Mouse (Mus musculus): ENCODE results near the gene Krtap16-1. TPM values are rescaled to one million over a fixed set of nuclear protein-coding genes. Genes with fewer than 3 reads are reported as not detected.

Krtap16-1 gene
- total and polyA plus RNA-seq, 3 experiments = not detected

- H3K27ac ChIP-seq (ENCODE audit: insufficient read depth, low read depth) = no peak overlapping the region
- H3K4me3 ChIP-seq (replicated peaks in 1 of 3; ENCODE audit: low read depth in 2 of 3, low read length in 2 of 3, poor library complexity in 1 of 3) = no peak overlapping the region
- no peak overlapping the region for H3K9ac ChIP-seq (ENCODE audit: insufficient read depth, low read depth)
Observed at GRCm38 (mm10) chr11:99985291-99986092, 905 bp downstream of the Krtap16-1 start.

GRCm38 (mm10) chr11:99983442-99983841 lies 3.0 kb downstream of the Krtap16-1 start:
- Histone ChIP-seq H3K36me3 (replicated peaks in 1 of 2; ENCODE audit: control insufficient read depth in 1 of 2, insufficient read depth in 1 of 2, low read length in 1 of 2) (no peaks in the 10 kb centered on the region), H3K4me2 (ENCODE audit: insufficient read depth, low read depth, poor library complexity, severe bottlenecking) (no peak overlapping the region), H3K4me3 (replicated peaks in 1 of 3; ENCODE audit: low read depth in 2 of 3, low read length in 2 of 3, poor library complexity in 1 of 3) (no peak overlapping the region), H3K4me1 (ENCODE audit: control insufficient read depth in 1 of 2, insufficient read depth in 2 of 2) (peaks cover 12 to 16% of the 10 kb centered on the region in 2 experiments), H3K79me2 (replicated peaks; ENCODE audit: control insufficient read depth, extremely low read depth, insufficient read depth, poor library complexity, severe bottlenecking) (no peaks in the 10 kb centered on the region), H3K27me3 (replicated peaks) (peaks cover 85% of the 10 kb centered on the region), H3K9me3 (replicated peaks; ENCODE audit: low read length) (no peaks in the 10 kb centered on the region), H3K27ac (ENCODE audit: insufficient read depth, low read depth) (no peak overlapping the region), H3K9ac (ENCODE audit: insufficient read depth, low read depth) (no peak overlapping the region)
- dilution Hi-C loops (cut with MboI; ENCODE audit: extremely low pct_ligation_motif_present, extremely low pct_unique_long_range_greater_than_20kb, low sequenced_read_pairs) = no loop called here
- peak; percentile 47 for DNase-seq (ENCODE audit: extremely low read depth)
- peak; percentile 21; the same call in 1 of the 2 replicates for TF ChIP-seq TCF12 (IDR thresholded peaks at IDR 0.05; ENCODE audit: low read depth, low read length)
- TF ChIP-seq CHD2 (IDR thresholded peaks at IDR 0.05; ENCODE audit: low read length) = no peak
- TF ChIP-seq CTCF (conservative IDR thresholded peaks at IDR 0.05 in 1 of 2, IDR thresholded peaks at IDR 0.05 in 1 of 2; ENCODE audit: low read depth in 2 of 2, low read length in 2 of 2) = peak in 1 of 2 experiments; percentile 13; a peak in 1 of 4 replicates
- TF ChIP-seq IRF4 (IDR thresholded peaks at IDR 0.05; ENCODE audit: low read depth, low read length) = peak; percentile 63; the same call in 1 of the 2 replicates
- TF ChIP-seq ETS1 (conservative IDR thresholded peaks at IDR 0.05; ENCODE audit: low read depth, low read length) = peak; percentile 20; the same call in 1 of the 2 replicates
- no peak for TF ChIP-seq POLR2AphosphoS2 (IDR thresholded peaks at IDR 0.05; ENCODE audit: low read depth, low read length)
- TF ChIP-seq RCOR1 (conservative IDR thresholded peaks at IDR 0.05; ENCODE audit: low read depth, low read length) = no peak
- TF ChIP-seq MEF2A (IDR thresholded peaks at IDR 0.05; ENCODE audit: borderline replicate concordance, low read depth, low read length) = peak; percentile 15; the same call in 1 of the 2 replicates
- TF ChIP-seq EP300 (IDR thresholded peaks at IDR 0.05; ENCODE audit: low read length) = peak; percentile 72
- TF ChIP-seq ZKSCAN1 (IDR thresholded peaks at IDR 0.05; ENCODE audit: borderline replicate concordance, low read depth, low read length) = no peak
- in situ Hi-C loops (cut with MboI; ENCODE audit: low pct_ligation_motif_present, low pct_unique_long_range_greater_than_20kb, low sequenced_read_pairs) = no loop called here

More at GRCm38 (mm10) chr11:99985291-99986092, 905 bp downstream of the Krtap16-1 start:
- no peaks in the 10 kb centered on the region for H3K79me2 ChIP-seq (replicated peaks; ENCODE audit: control insufficient read depth, extremely low read depth, insufficient read depth, poor library complexity, severe bottlenecking)
- no peaks in the 10 kb centered on the region for H3K9me3 ChIP-seq (replicated peaks; ENCODE audit: low read length)
- no peak for TF ChIP-seq MAZ (IDR thresholded peaks at IDR 0.05; ENCODE audit: low read depth, low read length)
- no peak for TF ChIP-seq IRF4 (IDR thresholded peaks at IDR 0.05; ENCODE audit: low read depth, low read length)
- no peak for TF ChIP-seq PAX5 (IDR thresholded peaks at IDR 0.05; ENCODE audit: low read length)
- TF ChIP-seq E2F4 (IDR thresholded peaks at IDR 0.05; ENCODE audit: insufficient replicate concordance, low read depth, low read length) = no peak
- TF ChIP-seq JUND (conservative IDR thresholded peaks at IDR 0.05; ENCODE audit: low read depth, low read length) = no peak
- no peak for TF ChIP-seq USF2 (conservative IDR thresholded peaks at IDR 0.05; ENCODE audit: low read depth, low read length)
- TF ChIP-seq TCF12 (IDR thresholded peaks at IDR 0.05; ENCODE audit: low read depth, low read length) = no peak
- no peak for TF ChIP-seq MAFK (IDR thresholded peaks at IDR 0.05; ENCODE audit: insufficient replicate concordance, low read length)
- peaks cover 12 to 21% of the 10 kb centered on the region in 2 experiments for H3K4me1 ChIP-seq (ENCODE audit: control insufficient read depth in 1 of 2, insufficient read depth in 2 of 2)
- no peaks in the 10 kb centered on the region for H3K36me3 ChIP-seq (replicated peaks in 1 of 2; ENCODE audit: control insufficient read depth in 1 of 2, insufficient read depth in 1 of 2, low read length in 1 of 2)
- peaks cover 80% of the 10 kb centered on the region for H3K27me3 ChIP-seq (replicated peaks)
- dilution Hi-C loops (cut with MboI; ENCODE audit: extremely low pct_ligation_motif_present, extremely low pct_unique_long_range_greater_than_20kb, low sequenced_read_pairs) = no loop called here
- no peak overlapping the region for H3K4me2 ChIP-seq (ENCODE audit: insufficient read depth, low read depth, poor library complexity, severe bottlenecking)
- in situ Hi-C loops (cut with MboI; ENCODE audit: low pct_ligation_motif_present, low pct_unique_long_range_greater_than_20kb, low sequenced_read_pairs) = no loop called here
- no peak for DNase-seq (ENCODE audit: extremely low read depth)

All from CH12.LX (cell line).